Mouse (Mus musculus): ENCODE results near the gene Etfb. TPM values are rescaled to one million over a fixed set of nuclear protein-coding genes. Genes with fewer than 3 reads are reported as not detected.

The Etfb gene
- polyA plus RNA-seq, 1 experiment from 2014 or later: 251 TPM

- Histone ChIP-seq H3K27ac (replicated peaks; ENCODE audit: low read depth, low read length) (no peak overlapping the region), H3K4me1 (ENCODE audit: control insufficient read depth, insufficient read depth, low read length) (no peaks in the 10 kb centered on the region), H3K9me3 (ENCODE audit: control insufficient read depth, low read length) (no peaks in the 10 kb centered on the region), H3K4me2 (ENCODE audit: low read depth, severe bottlenecking) (no peak overlapping the region), H3K36me3 (ENCODE audit: control insufficient read depth, insufficient read depth, low read length) (no peaks in the 10 kb centered on the region), H3K9ac (ENCODE audit: low read length) (no peak overlapping the region), H3K27me3 (ENCODE audit: control insufficient read depth, insufficient read depth, low read length) (no peaks in the 10 kb centered on the region; the same call in 1 of the 2 replicates), H3K4me3 (ENCODE audit: low read depth, low read length) (no peak overlapping the region)
- no peak for ATAC-seq (ENCODE audit: insufficient number of reproducible peaks, low FRiP score, low TSS enrichment, low read depth)
- DNase-seq (ENCODE audit: low spot score): no peak
- WGBS: 55% methylated on average over 9 of the region's 9 CpGs
These were observed 47.0 kb downstream of the Etfb start for GRCm38 (mm10) chr7:43490861-43491260.

- Histone ChIP-seq H3K27me3 (ENCODE audit: control insufficient read depth, insufficient read depth, low read length) (no peaks in the 10 kb centered on the region), H3K36me3 (ENCODE audit: control insufficient read depth, insufficient read depth, low read length) (no peaks in the 10 kb centered on the region), H3K27ac (replicated peaks; ENCODE audit: low read depth, low read length) (no peak overlapping the region), H3K9ac (ENCODE audit: low read length) (no peak overlapping the region), H3K4me3 (ENCODE audit: low read depth, low read length) (no peak overlapping the region), H3K9me3 (ENCODE audit: control insufficient read depth, low read length) (no peaks in the 10 kb centered on the region; the same call in 1 of the 2 replicates), H3K4me2 (ENCODE audit: low read depth, severe bottlenecking) (no peak overlapping the region), H3K4me1 (ENCODE audit: control insufficient read depth, insufficient read depth, low read length) (no peaks in the 10 kb centered on the region)
- DNase-seq (ENCODE audit: low spot score): peak; percentile 48
- ATAC-seq (ENCODE audit: insufficient number of reproducible peaks, low FRiP score, low TSS enrichment, low read depth): 0 out of 2 replicates have a peak, but pooled peaks have one; percentile 41
- 16% methylated on average over 21 of the region's 21 CpGs for WGBS
These were observed 51.6 kb downstream of the Etfb start for GRCm38 (mm10) chr7:43495343-43496021.

Small RNA genes within 50 kb of the gene (microRNA-seq; reads per million reads assigned to microRNA genes)
- not detected for gene Mir7051

Other genes with a start within 250 kb of the Etfb start
- gene Zfp715, start 130.8 kb upstream of the Etfb start, polyA plus RNA-seq (2014; fragmentation: Nextera tagmentation; extraction: Ambion mirVana): 14.0 and 14.3 TPM in 2 replicates
- 0.09 and 0.32 TPM in 2 replicates for gene Siglecf, start 92.7 kb upstream of the Etfb start, polyA plus RNA-seq (2014; fragmentation: Nextera tagmentation; extraction: Ambion mirVana)
- gene Siglecg, start 35.9 kb upstream of the Etfb start, polyA plus RNA-seq (2014; fragmentation: Nextera tagmentation; extraction: Ambion mirVana): 0.09 TPM in 1 of 2 replicates, not detected in the other
- not detected in 2 replicates for gene Lim2, start 16.4 kb upstream of the Etfb start, polyA plus RNA-seq (2014; fragmentation: Nextera tagmentation; extraction: Ambion mirVana)
- gene Nkg7, start 7.0 kb upstream of the Etfb start, polyA plus RNA-seq (2014; fragmentation: Nextera tagmentation; extraction: Ambion mirVana): 0.67 TPM in 1 of 2 replicates, not detected in the other
- not detected in 2 replicates for gene Cldnd2, start 3.3 kb upstream of the Etfb start, polyA plus RNA-seq (2014; fragmentation: Nextera tagmentation; extraction: Ambion mirVana)
- gene Gm45233, start within 50 bp of the Etfb start, polyA plus RNA-seq (2014; fragmentation: Nextera tagmentation; extraction: Ambion mirVana): 0.31 TPM in 1 of 2 replicates, not detected in the other
- gene Vsig10l, start 19.1 kb downstream of the Etfb start, polyA plus RNA-seq (2014; fragmentation: Nextera tagmentation; extraction: Ambion mirVana): 1.4 and 2.0 TPM in 2 replicates
- gene Iglon5, start 46.0 kb downstream of the Etfb start, polyA plus RNA-seq (2014; fragmentation: Nextera tagmentation; extraction: Ambion mirVana): 0.79 and 1.2 TPM in 2 replicates
- gene 4931406B18Rik, start 61.9 kb downstream of the Etfb start, polyA plus RNA-seq (2014; fragmentation: Nextera tagmentation; extraction: Ambion mirVana): not detected in 2 replicates
- gene Cd33, start 100.3 kb downstream of the Etfb start, polyA plus RNA-seq (2014; fragmentation: Nextera tagmentation; extraction: Ambion mirVana): 0.98 and 1.2 TPM in 2 replicates
- 5.1 and 5.9 TPM in 2 replicates for gene Zfp658, start 118.2 kb downstream of the Etfb start, polyA plus RNA-seq (2014; fragmentation: Nextera tagmentation; extraction: Ambion mirVana)
- 17.0 and 20.5 TPM in 2 replicates for gene Zfp719, start 135.5 kb downstream of the Etfb start, polyA plus RNA-seq (2014; fragmentation: Nextera tagmentation; extraction: Ambion mirVana)
- 0.79 and 1.1 TPM in 2 replicates for gene Zfp819, start 163.1 kb downstream of the Etfb start, polyA plus RNA-seq (2014; fragmentation: Nextera tagmentation; extraction: Ambion mirVana)
- not detected in 2 replicates for gene Ceacam18, start 190.6 kb downstream of the Etfb start, polyA plus RNA-seq (2014; fragmentation: Nextera tagmentation; extraction: Ambion mirVana)
- 0.17 and 0.33 TPM in 2 replicates for gene Siglece, start 216.1 kb downstream of the Etfb start, polyA plus RNA-seq (2014; fragmentation: Nextera tagmentation; extraction: Ambion mirVana)
- gene Ctu1, start 227.9 kb downstream of the Etfb start, polyA plus RNA-seq (2014; fragmentation: Nextera tagmentation; extraction: Ambion mirVana): 10.5 and 10.8 TPM in 2 replicates
- not detected in 2 replicates for gene Klk14, start 246.3 kb downstream of the Etfb start, polyA plus RNA-seq (2014; fragmentation: Nextera tagmentation; extraction: Ambion mirVana)